Mouse (Mus musculus) retina, embryonic 14.5 days (tissue): ENCODE measurements around the gene Bloc1s2.
"Not testable (repeated sequence)": the region's sequence is repeated elsewhere in the genome, so short reads cannot be mapped to it uniquely, and the experiment has no call there.

Experiments used
- DNase-seq: peaks from one replicate; pipeline ENCODE4 v3.0.0-alpha.2; 2015; ENCODE audit warnings: low spot score

The Bloc1s2 gene

DNA sequence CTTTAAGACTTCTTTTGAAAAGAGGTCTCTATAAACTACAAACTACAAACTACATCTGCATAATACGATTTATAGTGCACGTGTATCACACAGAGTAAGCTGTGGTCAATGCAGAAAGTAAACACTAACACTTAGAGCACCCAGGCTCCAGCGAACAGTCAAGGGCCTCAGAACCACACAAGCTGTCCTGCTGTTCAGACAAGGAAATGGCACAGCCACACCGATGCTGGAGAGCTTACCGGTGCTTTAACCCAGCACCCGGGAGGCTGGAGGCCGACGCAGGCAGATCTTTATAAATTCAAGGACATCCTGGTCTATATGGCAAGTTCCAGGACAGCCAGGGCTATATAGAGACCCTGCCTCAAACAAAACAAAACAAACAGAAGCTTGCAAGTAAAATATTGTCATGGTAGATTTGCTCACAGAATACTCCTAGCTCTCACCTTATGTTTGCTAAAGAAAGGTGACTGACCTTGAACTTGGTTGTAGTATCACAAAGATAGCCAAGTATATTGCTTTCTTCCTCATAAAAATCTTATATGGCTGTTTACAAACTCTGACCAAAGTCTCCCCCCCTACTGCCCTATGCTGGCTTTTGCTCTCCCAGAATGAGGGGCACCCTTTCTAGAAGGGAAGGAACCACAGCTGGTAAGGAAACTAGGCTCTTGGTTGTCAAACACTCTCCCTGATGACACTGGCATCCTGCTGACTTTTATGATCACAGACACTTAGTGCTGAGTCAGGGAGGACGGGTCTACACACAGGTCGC, 18.3 kb downstream of the Bloc1s2 start:
- no peak for DNase-seq

DNA sequence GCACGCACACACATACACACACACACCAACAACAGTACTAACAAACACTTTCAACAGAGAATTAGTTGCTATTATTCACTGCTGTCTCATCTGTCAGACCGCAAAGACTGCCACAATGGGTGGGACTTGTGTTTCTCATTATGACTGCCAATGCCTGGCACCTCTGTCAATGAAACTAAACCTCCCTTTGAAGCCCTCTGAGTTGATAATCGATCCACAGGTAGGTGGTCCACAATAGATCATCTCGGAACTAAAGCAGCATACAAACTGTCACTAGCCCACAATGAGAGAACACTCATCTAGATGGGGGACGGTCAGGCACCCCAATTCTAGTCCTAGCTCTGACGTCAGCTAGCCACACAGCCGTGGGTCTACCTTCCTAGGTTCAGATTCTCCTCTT, 25.1 kb downstream of the Bloc1s2 start:
- DNase-seq, result no peak

DNA sequence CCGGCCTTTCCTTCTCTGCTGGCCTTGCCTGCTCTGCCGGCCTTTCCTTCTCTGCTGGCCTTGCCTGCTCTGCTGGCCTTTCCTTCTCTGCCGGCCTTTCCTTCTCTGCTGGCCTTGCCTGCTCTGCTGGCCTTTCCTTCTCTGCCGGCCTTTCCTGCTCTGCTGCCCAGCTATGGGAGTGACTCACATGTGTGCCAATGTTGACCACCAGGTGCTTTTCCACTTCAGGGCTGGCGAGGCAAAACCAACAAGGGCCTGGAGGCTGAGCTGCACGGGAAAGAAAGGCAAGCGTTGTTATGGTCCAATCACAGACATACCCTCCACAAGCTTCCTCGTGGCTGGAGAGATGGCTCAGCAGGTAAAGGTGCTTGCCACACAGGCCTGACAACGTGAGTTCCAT, 25.6 kb downstream of the Bloc1s2 start:
- DNase-seq, result not testable (repeated sequence)

DNA sequence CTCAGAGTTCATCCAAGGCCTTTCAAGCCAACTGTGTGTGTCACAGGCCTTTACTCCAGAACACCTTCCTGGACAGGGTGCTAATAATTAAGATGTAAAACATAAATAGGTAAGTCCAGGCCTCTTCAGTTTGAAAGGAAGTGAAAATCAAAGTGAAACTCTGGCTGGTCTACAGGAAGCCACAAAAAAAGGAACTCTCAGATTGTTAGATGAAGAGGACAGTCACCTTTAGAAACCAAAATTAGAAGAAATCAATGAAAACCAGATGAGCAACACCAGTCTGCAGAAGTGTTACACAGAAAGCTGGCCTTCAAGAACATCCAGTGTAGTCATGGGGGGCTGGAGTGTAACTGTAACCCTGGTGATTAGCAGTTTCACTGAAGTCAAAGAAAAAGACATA, 28.5 kb downstream of the Bloc1s2 start:
- DNase-seq, result no peak

DNA sequence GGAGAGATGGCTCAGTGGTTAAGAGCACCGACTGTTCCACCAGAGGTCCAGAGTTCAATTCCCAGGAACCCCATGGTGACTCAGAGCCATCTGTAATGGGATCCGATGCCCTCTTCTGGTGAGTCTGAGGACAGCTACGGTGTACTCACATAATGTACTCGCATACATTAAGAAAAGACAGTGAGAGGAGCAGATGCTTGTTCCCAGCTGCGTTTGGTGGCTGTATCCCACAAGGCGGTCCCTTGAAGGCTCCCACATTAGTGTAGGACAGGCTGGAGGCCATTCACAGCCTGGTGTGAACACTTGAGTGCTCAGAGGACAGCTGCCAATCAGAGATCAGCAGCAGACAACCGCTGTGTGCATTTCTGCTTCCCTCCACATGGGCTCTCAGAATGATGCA, 34.5 kb downstream of the Bloc1s2 start:
- DNase-seq, result peak; percentile 60

DNA sequence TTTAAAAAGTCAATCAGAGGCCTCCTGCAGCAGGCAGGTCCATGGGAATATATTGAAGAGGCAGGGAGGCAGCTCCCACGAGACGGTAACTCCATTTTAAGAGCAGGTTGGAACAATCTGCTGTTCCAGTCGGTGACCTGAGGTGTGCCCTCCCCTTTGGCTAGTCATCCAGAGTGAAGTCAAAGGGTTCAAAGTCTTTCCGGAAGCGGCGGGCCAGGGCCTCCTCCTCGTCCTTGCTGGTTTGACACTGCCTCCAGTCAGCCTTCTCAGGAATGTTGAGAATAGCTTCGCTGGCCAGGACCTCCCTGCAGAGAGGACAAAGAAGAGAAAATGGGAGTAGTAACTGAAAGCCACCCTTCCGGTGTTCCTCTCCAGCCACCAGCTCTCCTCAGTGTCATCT, 35.9 kb downstream of the Bloc1s2 start:
- no peak for DNase-seq

DNA sequence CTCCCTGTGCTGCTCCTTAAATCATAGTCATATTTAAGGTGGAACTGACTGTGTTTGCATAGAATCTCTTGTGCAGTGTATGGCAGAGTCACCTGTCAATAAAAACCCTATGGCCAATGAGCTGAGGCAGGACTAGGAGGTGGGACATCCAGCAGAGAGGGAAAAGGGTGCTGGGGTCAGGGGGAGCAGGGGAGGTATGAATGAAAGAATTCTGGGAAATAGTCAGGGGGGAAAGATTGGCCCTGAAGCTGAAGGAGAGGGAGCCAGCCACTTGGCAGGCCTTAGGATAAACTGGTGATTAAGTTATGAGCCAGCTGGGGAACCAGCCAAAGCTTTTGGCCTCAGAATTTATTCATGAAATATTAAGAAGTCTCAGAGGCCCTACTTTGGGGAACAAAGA, 37.2 kb downstream of the Bloc1s2 start:
- DNase-seq, result no peak

DNA sequence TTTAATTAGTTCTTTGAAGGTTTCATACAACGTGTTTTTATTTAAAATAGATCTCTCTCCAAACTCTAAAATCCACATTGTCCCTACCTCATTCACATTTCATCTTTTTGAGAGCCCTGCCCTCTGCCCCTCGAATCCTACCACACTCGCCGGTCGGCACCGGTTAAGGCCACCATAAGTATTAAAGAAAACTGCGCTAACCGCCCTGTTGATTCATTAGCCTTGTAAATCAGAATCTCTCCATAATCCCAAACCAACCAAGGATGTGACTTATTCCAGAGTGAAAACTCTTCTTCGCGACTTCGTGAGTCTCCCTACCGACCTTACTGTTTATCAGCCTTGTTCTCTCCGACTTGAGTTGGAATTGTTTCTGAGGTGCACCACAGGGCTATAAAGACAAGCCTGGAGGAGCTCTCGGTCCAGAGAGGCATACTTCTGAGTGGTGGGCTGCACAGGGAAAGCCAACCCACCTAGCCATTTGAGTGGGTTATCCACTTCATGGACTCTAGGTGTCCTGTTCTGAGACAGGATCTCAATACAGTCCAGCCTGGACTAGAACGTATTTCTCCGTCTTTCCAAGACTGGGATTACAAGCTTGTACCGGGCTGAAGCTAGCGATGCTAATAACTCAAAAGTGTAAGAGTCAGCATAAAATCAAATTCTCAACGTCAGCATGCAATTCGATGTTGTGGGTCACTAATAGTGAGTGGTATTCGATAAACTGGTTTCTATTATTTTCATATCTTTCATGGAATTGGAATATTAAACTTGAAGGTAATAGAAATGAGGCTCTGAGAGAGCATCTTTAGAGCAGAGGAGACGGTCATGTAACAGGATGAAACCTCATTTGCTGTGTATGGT, 38.4 kb downstream of the Bloc1s2 start:
- DNase-seq, result no peak

DNA sequence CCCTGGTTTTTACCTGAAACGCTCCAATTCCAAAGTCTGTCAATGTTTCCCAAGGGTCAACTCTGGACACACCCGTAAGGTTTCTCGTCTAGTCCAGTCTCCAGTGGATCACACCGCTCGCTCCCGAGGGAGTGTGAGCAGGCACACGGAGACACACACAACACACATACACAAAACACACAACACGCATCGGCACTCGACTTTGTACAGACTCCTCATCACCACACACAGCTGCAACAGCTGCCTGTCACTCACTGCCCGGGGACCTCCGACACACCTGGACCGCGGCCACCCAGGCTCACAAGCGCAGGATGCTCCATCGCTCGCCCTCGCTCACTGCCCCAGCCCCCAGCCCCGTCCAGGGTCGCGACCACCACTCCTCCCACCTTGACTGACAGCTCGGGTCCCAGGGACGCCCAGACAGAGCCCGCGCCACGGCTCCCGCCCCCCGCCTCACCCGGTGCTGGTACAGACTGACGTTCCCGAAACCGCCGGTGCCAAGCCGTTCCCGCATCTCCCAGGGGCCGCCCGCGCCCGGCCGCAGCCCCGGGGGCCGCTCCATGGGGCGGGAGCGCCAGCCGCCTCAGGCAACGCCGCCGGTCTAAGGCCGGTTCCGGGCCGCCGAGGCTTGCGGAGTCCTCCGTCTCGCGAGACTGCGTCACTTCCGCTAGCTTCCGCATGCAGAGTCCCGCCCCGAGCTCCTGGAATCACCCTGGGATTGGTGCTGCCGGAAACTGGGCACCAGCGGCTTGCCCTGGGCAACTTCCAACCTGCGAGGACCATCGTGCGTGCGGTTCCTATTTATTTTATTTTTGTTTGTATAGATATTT, 39.2 kb downstream of the Bloc1s2 start, which contains the start of gene Chuk:
TSS of gene Chuk (minus strand) at position 650 of the 830 bp plus-strand sequence.
- DNase-seq, result peak; percentile 98

DNA sequence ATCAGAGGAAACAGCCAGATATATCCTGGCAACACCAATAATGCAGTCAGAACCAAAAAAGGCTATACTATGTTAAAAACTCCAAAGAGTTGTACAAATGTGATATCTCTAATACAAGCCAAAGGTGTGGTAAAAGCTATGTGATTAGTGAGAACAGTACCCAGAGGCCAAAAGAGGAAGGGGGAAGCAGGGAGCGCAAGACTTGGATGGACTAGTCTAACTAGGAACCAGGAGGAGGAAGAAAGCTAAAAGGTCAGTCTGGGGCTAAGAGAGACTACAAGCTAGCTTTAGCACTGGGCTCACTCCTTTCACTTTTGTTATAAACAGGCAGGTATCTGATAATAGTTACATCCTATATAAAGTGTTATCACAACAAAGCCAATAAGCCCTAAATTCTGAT, 41.9 kb downstream of the Bloc1s2 start:
- DNase-seq, result no peak

DNA sequence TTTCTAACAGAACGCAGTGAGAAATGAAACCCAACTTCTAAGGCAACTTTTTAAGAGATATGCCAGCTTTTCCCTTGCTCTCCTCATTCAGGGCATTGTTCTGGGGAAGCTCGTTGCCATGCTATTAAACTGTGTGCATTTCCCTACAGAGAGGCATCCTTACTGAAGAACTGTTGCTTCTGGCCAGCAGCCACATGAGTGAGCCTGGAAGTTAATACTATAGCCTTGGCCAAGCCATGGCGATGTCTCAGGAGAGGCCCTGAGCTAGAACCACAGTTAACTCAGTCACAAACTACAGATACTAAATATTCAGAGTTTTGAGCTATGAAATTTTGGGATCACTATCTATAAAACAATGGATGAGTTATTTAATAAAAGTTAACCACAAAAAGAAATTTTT, 43.2 kb downstream of the Bloc1s2 start:
- no peak for DNase-seq

DNA sequence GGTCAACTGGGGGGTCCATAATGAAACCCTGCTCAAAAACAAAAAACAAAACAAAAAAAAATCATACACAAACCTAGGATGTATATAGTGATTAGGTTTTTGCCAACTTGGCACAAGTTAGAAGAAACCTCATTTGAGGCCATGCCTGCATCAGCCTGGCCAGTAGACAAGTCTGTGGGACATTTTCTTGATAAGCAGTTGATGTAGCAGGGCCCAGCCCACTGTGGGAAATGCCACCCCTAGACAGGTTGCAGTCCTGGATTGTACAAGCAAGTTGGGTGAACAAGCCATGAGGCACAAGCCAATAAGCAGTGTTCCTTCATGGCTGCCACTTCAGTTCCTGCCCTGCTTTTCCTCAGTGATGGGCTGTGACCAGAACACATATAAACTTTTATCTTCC, 45.4 kb downstream of the Bloc1s2 start:
- no peak for DNase-seq
